Mouse (Mus musculus): ENCODE results near the gene Retsat. TPM values are rescaled to one million over a fixed set of nuclear protein-coding genes. Genes with fewer than 3 reads are reported as not detected.

Gene Retsat
- polyA plus RNA-seq, 1 experiment from 2014 or later, result 26.0 TPM

- no peak overlapping the region for H3K27ac ChIP-seq (ENCODE audit: low read depth, low read length)
- ATAC-seq (replicated peaks; ENCODE audit: low FRiP score) (no peak), DNase-seq (ENCODE audit: low spot score) (no peak)
- no peaks in the 10 kb centered on the region for H3K36me3 ChIP-seq (ENCODE audit: control insufficient read depth, insufficient read depth, low read length)
- H3K4me2 ChIP-seq, result no peak overlapping the region
- no peaks in the 10 kb centered on the region for H3K9me3 ChIP-seq (ENCODE audit: control insufficient read depth, low read length)
- H3K9ac ChIP-seq (ENCODE audit: low read depth, low read length), result no peak overlapping the region
- H3K4me1 ChIP-seq (replicated peaks; ENCODE audit: control insufficient read depth, insufficient read depth, low read length), result 0 out of 2 replicates have a peak, but pooled peaks cover 2% of the 10 kb centered on the region
- 83% methylated on average over 5 of the region's 5 CpGs for WGBS
- H3K4me3 ChIP-seq (ENCODE audit: low read depth, low read length), result no peak overlapping the region
- H3K27me3 ChIP-seq (replicated peaks; ENCODE audit: control insufficient read depth, insufficient read depth, low read length), result no peaks in the 10 kb centered on the region
Measured at GRCm38 (mm10) chr6:72562894-72563293, 35.4 kb upstream of the Retsat start.

GRCm38 (mm10) chr6:72565506-72565905 lies 32.8 kb upstream of the Retsat start:
- no peak for ATAC-seq (replicated peaks; ENCODE audit: low FRiP score)
- H3K9me3 ChIP-seq (ENCODE audit: control insufficient read depth, low read length), result no peaks in the 10 kb centered on the region
- H3K9ac ChIP-seq (ENCODE audit: low read depth, low read length), result no peak overlapping the region
- H3K4me3 ChIP-seq (ENCODE audit: low read depth, low read length), result no peak overlapping the region
- no peaks in the 10 kb centered on the region for H3K36me3 ChIP-seq (ENCODE audit: control insufficient read depth, insufficient read depth, low read length)
- no peak overlapping the region for H3K4me2 ChIP-seq
- no peaks in the 10 kb centered on the region for H3K27me3 ChIP-seq (replicated peaks; ENCODE audit: control insufficient read depth, insufficient read depth, low read length)
- H3K27ac ChIP-seq (ENCODE audit: low read depth, low read length), result no peak overlapping the region
- WGBS, result 77% methylated on average over 7 of the region's 7 CpGs
- H3K4me1 ChIP-seq (replicated peaks; ENCODE audit: control insufficient read depth, insufficient read depth, low read length), result 0 out of 2 replicates have a peak, but pooled peaks cover 2% of the 10 kb centered on the region
- DNase-seq (ENCODE audit: low spot score), result no peak

- no peaks in the 10 kb centered on the region for H3K27me3 ChIP-seq (replicated peaks; ENCODE audit: control insufficient read depth, insufficient read depth, low read length)
- H3K36me3 ChIP-seq (ENCODE audit: control insufficient read depth, insufficient read depth, low read length), result no peaks in the 10 kb centered on the region
- DNase-seq (ENCODE audit: low spot score) (peak; percentile 74), ATAC-seq (replicated peaks; ENCODE audit: low FRiP score) (peak; percentile 61; the same call in 1 of the 2 replicates)
- no peak overlapping the region for H3K4me3 ChIP-seq (ENCODE audit: low read depth, low read length)
- no peaks in the 10 kb centered on the region for H3K9me3 ChIP-seq (ENCODE audit: control insufficient read depth, low read length)
- no peak overlapping the region for H3K27ac ChIP-seq (ENCODE audit: low read depth, low read length)
- no peak overlapping the region for H3K9ac ChIP-seq (ENCODE audit: low read depth, low read length)
- H3K4me2 ChIP-seq, result no peak overlapping the region
- WGBS, result 3% methylated on average over 4 of the region's 4 CpGs
- 0 out of 2 replicates have a peak, but pooled peaks cover 2% of the 10 kb centered on the region for H3K4me1 ChIP-seq (replicated peaks; ENCODE audit: control insufficient read depth, insufficient read depth, low read length)
Measured at GRCm38 (mm10) chr6:72566044-72566443, 32.2 kb upstream of the Retsat start.

- Histone ChIP-seq H3K4me1 (replicated peaks; ENCODE audit: control insufficient read depth, insufficient read depth, low read length) (0 out of 2 replicates have a peak, but pooled peaks cover 2% of the 10 kb centered on the region), H3K4me2 (no peak overlapping the region), H3K27me3 (replicated peaks; ENCODE audit: control insufficient read depth, insufficient read depth, low read length) (no peaks in the 10 kb centered on the region), H3K36me3 (ENCODE audit: control insufficient read depth, insufficient read depth, low read length) (no peaks in the 10 kb centered on the region), H3K9me3 (ENCODE audit: control insufficient read depth, low read length) (no peaks in the 10 kb centered on the region), H3K27ac (ENCODE audit: low read depth, low read length) (no peak overlapping the region), H3K4me3 (ENCODE audit: low read depth, low read length) (no peak overlapping the region), H3K9ac (ENCODE audit: low read depth, low read length) (no peak overlapping the region)
- no peak for DNase-seq (ENCODE audit: low spot score)
- no peak for ATAC-seq (replicated peaks; ENCODE audit: low FRiP score)
- WGBS, result 77% methylated on average over 5 of the region's 5 CpGs
Measured at GRCm38 (mm10) chr6:72567508-72567907, 30.8 kb upstream of the Retsat start.

- no peak for ATAC-seq (replicated peaks; ENCODE audit: low FRiP score)
- no peak overlapping the region for H3K27ac ChIP-seq (ENCODE audit: low read depth, low read length)
- H3K4me3 ChIP-seq (ENCODE audit: low read depth, low read length), result no peak overlapping the region
- 88% methylated on average over 10 of the region's 10 CpGs for WGBS
- no peak for DNase-seq (ENCODE audit: low spot score)
- H3K36me3 ChIP-seq (ENCODE audit: control insufficient read depth, insufficient read depth, low read length), result no peaks in the 10 kb centered on the region
- no peaks in the 10 kb centered on the region for H3K9me3 ChIP-seq (ENCODE audit: control insufficient read depth, low read length)
- no peaks in the 10 kb centered on the region for H3K27me3 ChIP-seq (replicated peaks; ENCODE audit: control insufficient read depth, insufficient read depth, low read length)
- 0 out of 2 replicates have a peak, but pooled peaks cover 2% of the 10 kb centered on the region for H3K4me1 ChIP-seq (replicated peaks; ENCODE audit: control insufficient read depth, insufficient read depth, low read length)
- no peak overlapping the region for H3K4me2 ChIP-seq
- H3K9ac ChIP-seq (ENCODE audit: low read depth, low read length), result no peak overlapping the region
Measured at GRCm38 (mm10) chr6:72568736-72569135, 29.5 kb upstream of the Retsat start.

GRCm38 (mm10) chr6:72570644-72571397 lies 27.5 kb upstream of the Retsat start:
- Histone ChIP-seq H3K4me3 (ENCODE audit: low read depth, low read length) (no peak overlapping the region), H3K27me3 (replicated peaks; ENCODE audit: control insufficient read depth, insufficient read depth, low read length) (no peaks in the 10 kb centered on the region), H3K9me3 (ENCODE audit: control insufficient read depth, low read length) (no peaks in the 10 kb centered on the region), H3K36me3 (ENCODE audit: control insufficient read depth, insufficient read depth, low read length) (no peaks in the 10 kb centered on the region), H3K9ac (ENCODE audit: low read depth, low read length) (no peak overlapping the region), H3K4me2 (no peak overlapping the region), H3K27ac (ENCODE audit: low read depth, low read length) (no peak overlapping the region), H3K4me1 (replicated peaks; ENCODE audit: control insufficient read depth, insufficient read depth, low read length) (0 out of 2 replicates have a peak, but pooled peaks cover 2% of the 10 kb centered on the region)
- 86% methylated on average over 10 of the region's 10 CpGs for WGBS
- DNase-seq (ENCODE audit: low spot score), result no peak
- ATAC-seq (replicated peaks; ENCODE audit: low FRiP score), result no peak

GRCm38 (mm10) chr6:72571826-72572225 lies 26.4 kb upstream of the Retsat start:
- H3K27ac ChIP-seq (ENCODE audit: low read depth, low read length), result no peak overlapping the region

GRCm38 (mm10) chr6:72576041-72576440 lies 22.2 kb upstream of the Retsat start:
- Histone ChIP-seq H3K36me3 (ENCODE audit: control insufficient read depth, insufficient read depth, low read length) (no peaks in the 10 kb centered on the region), H3K27ac (ENCODE audit: low read depth, low read length) (no peak overlapping the region), H3K4me3 (ENCODE audit: low read depth, low read length) (no peak overlapping the region), H3K4me2 (no peak overlapping the region), H3K9me3 (ENCODE audit: control insufficient read depth, low read length) (no peaks in the 10 kb centered on the region), H3K27me3 (replicated peaks; ENCODE audit: control insufficient read depth, insufficient read depth, low read length) (no peaks in the 10 kb centered on the region), H3K4me1 (replicated peaks; ENCODE audit: control insufficient read depth, insufficient read depth, low read length) (0 out of 2 replicates have a peak, but pooled peaks cover 2% of the 10 kb centered on the region), H3K9ac (ENCODE audit: low read depth, low read length) (no peak overlapping the region)
- DNase-seq (ENCODE audit: low spot score) (no peak), ATAC-seq (replicated peaks; ENCODE audit: low FRiP score) (no peak)
- WGBS, result 93% methylated on average over 3 of the region's 3 CpGs

More at GRCm38 (mm10) chr6:72571826-72572225, 26.4 kb upstream of the Retsat start:
- no peaks in the 10 kb centered on the region for H3K27me3 ChIP-seq (replicated peaks; ENCODE audit: control insufficient read depth, insufficient read depth, low read length)
- H3K9ac ChIP-seq (ENCODE audit: low read depth, low read length), result no peak overlapping the region
- H3K4me3 ChIP-seq (ENCODE audit: low read depth, low read length), result no peak overlapping the region
- ATAC-seq (replicated peaks; ENCODE audit: low FRiP score), result no peak
- no peaks in the 10 kb centered on the region for H3K36me3 ChIP-seq (ENCODE audit: control insufficient read depth, insufficient read depth, low read length)
- H3K4me2 ChIP-seq, result no peak overlapping the region
- no peaks in the 10 kb centered on the region for H3K9me3 ChIP-seq (ENCODE audit: control insufficient read depth, low read length)
- 0 out of 2 replicates have a peak, but pooled peaks cover 2% of the 10 kb centered on the region for H3K4me1 ChIP-seq (replicated peaks; ENCODE audit: control insufficient read depth, insufficient read depth, low read length)
- DNase-seq (ENCODE audit: low spot score), result no peak
- 54% methylated on average over 3 of the region's 3 CpGs for WGBS
